Mouse (Mus musculus): ENCODE measurements around the gene Unc119. TPM values are rescaled to one million over a fixed set of nuclear protein-coding genes. Genes with fewer than 3 reads are reported as not detected.
A peak's percentile ranks its signal among the peaks of the same experiment; 100 is the strongest.

The Unc119 gene
- 77.2 and 81.8 TPM in 2 replicates for polyA plus RNA-seq (2015; fragmentation: Nextera tagmentation; extraction: Ambion mirVana)

GRCm38 (mm10) chr11:78343381-78344327 is at the start of gene Unc119:
Gene Unc119, plus strand, starts transcription at chr11:78343482.
- Histone ChIP-seq H3K9me3 (replicated peaks; ENCODE audit: control insufficient read depth, low read length, poor library complexity, severe bottlenecking) (no peaks in the 10 kb centered on the region), H3K27ac (ENCODE audit: low read length) (peak within 1 kb of the TSS; percentile 81), H3K4me2 (ENCODE audit: low read length) (peak within 1 kb of the TSS; percentile 76), H3K4me1 (ENCODE audit: control insufficient read depth, insufficient read depth, low read length) (peaks cover 31% of the 10 kb centered on the region), H3K4me3 (ENCODE audit: low read depth, low read length) (peak within 1 kb of the TSS; percentile 84), H3K9ac (ENCODE audit: low read depth, low read length) (peak within 1 kb of the TSS; percentile 94), H3K27me3 (ENCODE audit: control insufficient read depth, insufficient read depth, low read depth, low read length) (no peaks in the 10 kb centered on the region), H3K36me3 (ENCODE audit: control insufficient read depth, insufficient read depth, low read length) (peaks cover 14% of the 10 kb centered on the region)
- WGBS, result under 1% methylated on average over 43 of the region's 66 CpGs
- peak; percentile 88 for ATAC-seq

- Histone ChIP-seq H3K4me2 (ENCODE audit: low read length) (no peak overlapping the region), H3K27ac (ENCODE audit: low read length) (no peak overlapping the region), H3K9me3 (replicated peaks; ENCODE audit: control insufficient read depth, low read length, poor library complexity, severe bottlenecking) (no peaks in the 10 kb centered on the region), H3K36me3 (ENCODE audit: control insufficient read depth, insufficient read depth, low read length) (peaks cover 15% of the 10 kb centered on the region), H3K4me1 (ENCODE audit: control insufficient read depth, insufficient read depth, low read length) (no peaks in the 10 kb centered on the region), H3K9ac (ENCODE audit: low read depth, low read length) (no peak overlapping the region), H3K4me3 (ENCODE audit: low read depth, low read length) (no peak overlapping the region), H3K27me3 (ENCODE audit: control insufficient read depth, insufficient read depth, low read depth, low read length) (no peaks in the 10 kb centered on the region)
- no peak for ATAC-seq
- WGBS, result 96% methylated on average over 6 of the region's 6 CpGs
Observed at GRCm38 (mm10) chr11:78294585-78294984, 48.7 kb upstream of the Unc119 start.

GRCm38 (mm10) chr11:78300917-78301316 is 42.4 kb upstream of the Unc119 start:
- peak overlapping the region; percentile 67 for H3K9ac ChIP-seq (ENCODE audit: low read depth, low read length)
- H3K36me3 ChIP-seq (ENCODE audit: control insufficient read depth, insufficient read depth, low read length), result no peaks in the 10 kb centered on the region
- H3K27me3 ChIP-seq (ENCODE audit: control insufficient read depth, insufficient read depth, low read depth, low read length), result no peaks in the 10 kb centered on the region
- ATAC-seq, result no peak
- H3K9me3 ChIP-seq (replicated peaks; ENCODE audit: control insufficient read depth, low read length, poor library complexity, severe bottlenecking), result no peaks in the 10 kb centered on the region
- WGBS, result 73% methylated on average over 7 of the region's 7 CpGs
- peak overlapping the region; percentile 49 for H3K4me3 ChIP-seq (ENCODE audit: low read depth, low read length)
- peak overlapping the region; percentile 96 for H3K4me2 ChIP-seq (ENCODE audit: low read length)
- H3K27ac ChIP-seq (ENCODE audit: low read length), result no peak overlapping the region
- peaks cover 9% of the 10 kb centered on the region for H3K4me1 ChIP-seq (ENCODE audit: control insufficient read depth, insufficient read depth, low read length)

GRCm38 (mm10) chr11:78301357-78302084 is 41.8 kb upstream of the Unc119 start, which contains the start of gene Spag5:
Gene Spag5, plus strand, starts transcription at chr11:78301529.
- peak; percentile 99 for ATAC-seq
- WGBS, result under 1% methylated on average over 49 of the region's 49 CpGs
- Histone ChIP-seq H3K36me3 (ENCODE audit: control insufficient read depth, insufficient read depth, low read length) (no peaks in the 10 kb centered on the region), H3K4me1 (ENCODE audit: control insufficient read depth, insufficient read depth, low read length) (peaks cover 9% of the 10 kb centered on the region), H3K27me3 (ENCODE audit: control insufficient read depth, insufficient read depth, low read depth, low read length) (no peaks in the 10 kb centered on the region), H3K4me2 (ENCODE audit: low read length) (peak within 1 kb of the TSS; percentile 96), H3K9ac (ENCODE audit: low read depth, low read length) (peak within 1 kb of the TSS; percentile 67), H3K27ac (ENCODE audit: low read length) (no peak within 1 kb of the TSS), H3K9me3 (replicated peaks; ENCODE audit: control insufficient read depth, low read length, poor library complexity, severe bottlenecking) (no peaks in the 10 kb centered on the region), H3K4me3 (ENCODE audit: low read depth, low read length) (peak within 1 kb of the TSS; percentile 49)

GRCm38 (mm10) chr11:78305272-78305671 is 38.0 kb upstream of the Unc119 start:
- Histone ChIP-seq H3K4me2 (ENCODE audit: low read length) (no peak overlapping the region), H3K27ac (ENCODE audit: low read length) (no peak overlapping the region), H3K36me3 (ENCODE audit: control insufficient read depth, insufficient read depth, low read length) (no peaks in the 10 kb centered on the region), H3K9ac (ENCODE audit: low read depth, low read length) (no peak overlapping the region), H3K4me3 (ENCODE audit: low read depth, low read length) (no peak overlapping the region), H3K9me3 (replicated peaks; ENCODE audit: control insufficient read depth, low read length, poor library complexity, severe bottlenecking) (no peaks in the 10 kb centered on the region), H3K4me1 (ENCODE audit: control insufficient read depth, insufficient read depth, low read length) (peaks cover 9% of the 10 kb centered on the region), H3K27me3 (ENCODE audit: control insufficient read depth, insufficient read depth, low read depth, low read length) (no peaks in the 10 kb centered on the region)
- no peak for ATAC-seq
- 93% methylated on average over 4 of the region's 4 CpGs for WGBS

GRCm38 (mm10) chr11:78310861-78311511 is 32.3 kb upstream of the Unc119 start:
- H3K4me1 ChIP-seq (ENCODE audit: control insufficient read depth, insufficient read depth, low read length), result no peaks in the 10 kb centered on the region
- no peaks in the 10 kb centered on the region for H3K9me3 ChIP-seq (replicated peaks; ENCODE audit: control insufficient read depth, low read length, poor library complexity, severe bottlenecking)
- H3K27me3 ChIP-seq (ENCODE audit: control insufficient read depth, insufficient read depth, low read depth, low read length), result no peaks in the 10 kb centered on the region
- H3K4me2 ChIP-seq (ENCODE audit: low read length), result no peak overlapping the region
- no peak overlapping the region for H3K4me3 ChIP-seq (ENCODE audit: low read depth, low read length)
- no peaks in the 10 kb centered on the region for H3K36me3 ChIP-seq (ENCODE audit: control insufficient read depth, insufficient read depth, low read length)
- H3K9ac ChIP-seq (ENCODE audit: low read depth, low read length), result no peak overlapping the region
- no peak for ATAC-seq
- WGBS, result 81% methylated on average over 8 of the region's 8 CpGs
- H3K27ac ChIP-seq (ENCODE audit: low read length), result no peak overlapping the region

GRCm38 (mm10) chr11:78313662-78314061 is 29.6 kb upstream of the Unc119 start:
- WGBS, result 96% methylated on average over 2 of the region's 2 CpGs
- no peak overlapping the region for H3K4me2 ChIP-seq (ENCODE audit: low read length)
- no peak for ATAC-seq
- no peaks in the 10 kb centered on the region for H3K4me1 ChIP-seq (ENCODE audit: control insufficient read depth, insufficient read depth, low read length)
- H3K36me3 ChIP-seq (ENCODE audit: control insufficient read depth, insufficient read depth, low read length), result no peaks in the 10 kb centered on the region
- H3K27ac ChIP-seq (ENCODE audit: low read length), result no peak overlapping the region
- H3K4me3 ChIP-seq (ENCODE audit: low read depth, low read length), result no peak overlapping the region
- H3K9me3 ChIP-seq (replicated peaks; ENCODE audit: control insufficient read depth, low read length, poor library complexity, severe bottlenecking), result no peaks in the 10 kb centered on the region
- no peaks in the 10 kb centered on the region for H3K27me3 ChIP-seq (ENCODE audit: control insufficient read depth, insufficient read depth, low read depth, low read length)
- H3K9ac ChIP-seq (ENCODE audit: low read depth, low read length), result no peak overlapping the region

- Histone ChIP-seq H3K4me3 (ENCODE audit: low read depth, low read length) (no peak overlapping the region), H3K27ac (ENCODE audit: low read length) (no peak overlapping the region), H3K36me3 (ENCODE audit: control insufficient read depth, insufficient read depth, low read length) (no peaks in the 10 kb centered on the region), H3K4me2 (ENCODE audit: low read length) (no peak overlapping the region), H3K9ac (ENCODE audit: low read depth, low read length) (no peak overlapping the region), H3K9me3 (replicated peaks; ENCODE audit: control insufficient read depth, low read length, poor library complexity, severe bottlenecking) (no peaks in the 10 kb centered on the region), H3K27me3 (ENCODE audit: control insufficient read depth, insufficient read depth, low read depth, low read length) (no peaks in the 10 kb centered on the region), H3K4me1 (ENCODE audit: control insufficient read depth, insufficient read depth, low read length) (peaks cover 6% of the 10 kb centered on the region; the same call in 1 of the 2 replicates)
- no peak for ATAC-seq
- WGBS, result 92% methylated on average over 2 of the region's 2 CpGs
Observed at GRCm38 (mm10) chr11:78318411-78318810, 24.9 kb upstream of the Unc119 start.

Measured in midbrain, embryonic 16.5 days (tissue).